Mouse (Mus musculus): ENCODE measurements around the gene Lrrfip1. TPM values are rescaled to one million over a fixed set of nuclear protein-coding genes. Genes with fewer than 3 reads are reported as not detected.

The Lrrfip1 gene
- polyA plus RNA-seq, 1 experiment from 2014 or later, result 30.0 TPM

DNA sequence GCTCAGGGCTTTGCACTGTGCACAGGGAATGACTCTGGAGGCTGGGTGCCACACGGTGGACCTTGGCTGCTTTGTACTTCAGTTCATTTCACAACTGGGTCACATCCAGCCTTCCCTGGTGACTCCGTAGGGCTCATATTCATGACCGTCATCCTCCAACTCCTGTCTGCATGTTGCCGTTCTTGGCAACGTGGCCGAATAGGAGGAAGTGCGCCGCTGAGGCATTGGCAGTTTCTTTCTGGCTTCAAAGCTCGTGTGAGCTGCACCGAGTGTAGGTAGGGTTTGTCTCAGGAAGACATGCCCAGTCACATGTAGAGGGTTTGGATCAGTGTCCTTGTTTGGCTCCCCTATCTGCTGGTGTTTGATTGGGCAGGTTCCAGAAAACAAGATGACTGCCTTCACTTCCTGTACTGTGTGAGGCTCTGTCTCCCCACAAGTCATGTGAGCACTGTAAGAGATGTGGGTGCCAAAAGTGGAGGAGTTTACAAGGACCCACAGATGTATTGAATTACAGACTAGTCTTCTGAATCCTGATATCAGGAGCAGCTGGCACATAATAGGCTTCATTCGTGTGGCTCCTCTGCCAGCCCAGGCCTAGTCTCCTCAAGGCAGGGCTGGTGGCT lies 66.5 kb downstream of the Lrrfip1 start:
- no peak overlapping the region for H3K4me3 ChIP-seq (ENCODE audit: low read depth, low read length)
- H3K36me3 ChIP-seq (replicated peaks; ENCODE audit: control insufficient read depth, insufficient read depth, low read depth, low read length), result no peaks in the 10 kb centered on the region
- no peak overlapping the region for H3K9ac ChIP-seq (replicated peaks; ENCODE audit: low read length)
- WGBS, result 88% methylated on average over 11 of the region's 11 CpGs
- H3K9me3 ChIP-seq (replicated peaks; ENCODE audit: control insufficient read depth, low read length), result no peaks in the 10 kb centered on the region
- H3K27ac ChIP-seq (replicated peaks; ENCODE audit: low read depth, low read length), result no peak overlapping the region
- no peaks in the 10 kb centered on the region for H3K27me3 ChIP-seq (ENCODE audit: control insufficient read depth, insufficient read depth, low read length)
- H3K4me1 ChIP-seq (ENCODE audit: control insufficient read depth, insufficient read depth, low read length), result peaks cover 2% of the 10 kb centered on the region; the same call in 1 of the 2 replicates
- no peak for DNase-seq (ENCODE audit: low spot score)
- no peak for ATAC-seq (replicated peaks; ENCODE audit: insufficient number of reproducible peaks, low FRiP score, low TSS enrichment, low read depth)
- H3K4me2 ChIP-seq (ENCODE audit: low read depth, low read length), result no peak overlapping the region

DNA sequence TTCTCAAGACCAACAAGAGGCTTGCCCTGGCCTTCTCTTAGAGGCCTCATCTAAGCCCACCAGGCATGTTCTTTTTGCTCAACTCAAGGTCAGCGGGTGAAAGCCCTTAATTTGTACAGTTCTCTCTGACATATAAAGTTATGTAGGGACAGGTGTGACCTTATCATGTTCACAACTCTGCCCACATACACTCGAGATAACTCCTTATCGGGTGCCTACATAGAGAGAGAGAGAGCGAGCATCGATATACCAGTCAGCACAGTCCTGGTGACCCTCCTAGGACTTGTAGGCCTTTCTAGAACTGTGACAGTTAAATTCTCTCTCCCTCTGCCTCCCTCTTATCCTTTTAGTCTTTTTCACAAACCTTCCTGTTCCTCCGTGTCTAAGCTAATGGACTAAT lies 67.5 kb downstream of the Lrrfip1 start:
- Histone ChIP-seq H3K27ac (replicated peaks; ENCODE audit: low read depth, low read length) (no peak overlapping the region), H3K36me3 (replicated peaks; ENCODE audit: control insufficient read depth, insufficient read depth, low read depth, low read length) (no peaks in the 10 kb centered on the region), H3K9ac (replicated peaks; ENCODE audit: low read length) (no peak overlapping the region), H3K4me2 (ENCODE audit: low read depth, low read length) (no peak overlapping the region), H3K4me3 (ENCODE audit: low read depth, low read length) (no peak overlapping the region), H3K9me3 (replicated peaks; ENCODE audit: control insufficient read depth, low read length) (no peaks in the 10 kb centered on the region), H3K4me1 (ENCODE audit: control insufficient read depth, insufficient read depth, low read length) (peaks cover 2% of the 10 kb centered on the region; the same call in 1 of the 2 replicates), H3K27me3 (ENCODE audit: control insufficient read depth, insufficient read depth, low read length) (no peaks in the 10 kb centered on the region)
- 87% methylated on average over 6 of the region's 6 CpGs for WGBS
- ATAC-seq (replicated peaks; ENCODE audit: insufficient number of reproducible peaks, low FRiP score, low TSS enrichment, low read depth) (no peak), DNase-seq (ENCODE audit: low spot score) (no peak)

DNA sequence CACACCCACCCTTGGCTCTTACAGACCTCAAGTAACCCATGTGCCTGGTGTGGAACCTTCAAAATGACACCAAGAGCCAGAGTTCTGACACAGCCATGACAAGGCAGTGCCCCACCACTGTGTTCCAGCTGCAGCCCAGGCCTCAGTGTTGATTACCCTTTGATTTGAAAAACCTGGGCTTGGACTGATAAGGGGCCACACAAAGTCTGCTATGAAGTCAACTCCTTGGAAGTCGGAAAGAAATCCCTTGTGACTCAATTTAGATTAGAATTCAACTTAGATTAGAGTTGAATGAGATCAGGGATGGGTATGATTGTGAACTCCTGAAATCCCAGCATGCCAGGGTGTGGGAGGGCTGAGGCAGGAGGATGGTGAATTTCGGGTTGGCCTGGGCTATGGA lies 68.1 kb downstream of the Lrrfip1 start:
- Histone ChIP-seq H3K4me1 (ENCODE audit: control insufficient read depth, insufficient read depth, low read length) (no peaks in the 10 kb centered on the region), H3K9ac (replicated peaks; ENCODE audit: low read length) (no peak overlapping the region), H3K27me3 (ENCODE audit: control insufficient read depth, insufficient read depth, low read length) (no peaks in the 10 kb centered on the region), H3K27ac (replicated peaks; ENCODE audit: low read depth, low read length) (no peak overlapping the region), H3K9me3 (replicated peaks; ENCODE audit: control insufficient read depth, low read length) (no peaks in the 10 kb centered on the region), H3K36me3 (replicated peaks; ENCODE audit: control insufficient read depth, insufficient read depth, low read depth, low read length) (no peaks in the 10 kb centered on the region), H3K4me3 (ENCODE audit: low read depth, low read length) (no peak overlapping the region), H3K4me2 (ENCODE audit: low read depth, low read length) (no peak overlapping the region)
- DNase-seq (ENCODE audit: low spot score) (no peak), ATAC-seq (replicated peaks; ENCODE audit: insufficient number of reproducible peaks, low FRiP score, low TSS enrichment, low read depth) (no peak)
- WGBS, result 77% methylated on average over 2 of the region's 2 CpGs

GRCm38 (mm10) chr1:91067716-91068115 lies 69.2 kb downstream of the Lrrfip1 start:
- no peak overlapping the region for H3K4me3 ChIP-seq (ENCODE audit: low read depth, low read length)
- no peak overlapping the region for H3K4me2 ChIP-seq (ENCODE audit: low read depth, low read length)
- no peaks in the 10 kb centered on the region for H3K4me1 ChIP-seq (ENCODE audit: control insufficient read depth, insufficient read depth, low read length)
- ATAC-seq (replicated peaks; ENCODE audit: insufficient number of reproducible peaks, low FRiP score, low TSS enrichment, low read depth) (no peak), DNase-seq (ENCODE audit: low spot score) (no peak)
- H3K27me3 ChIP-seq (ENCODE audit: control insufficient read depth, insufficient read depth, low read length), result no peaks in the 10 kb centered on the region
- H3K27ac ChIP-seq (replicated peaks; ENCODE audit: low read depth, low read length), result no peak overlapping the region
- H3K36me3 ChIP-seq (replicated peaks; ENCODE audit: control insufficient read depth, insufficient read depth, low read depth, low read length), result no peaks in the 10 kb centered on the region
- 83% methylated on average over 6 of the region's 6 CpGs for WGBS
- H3K9ac ChIP-seq (replicated peaks; ENCODE audit: low read length), result no peak overlapping the region
- H3K9me3 ChIP-seq (replicated peaks; ENCODE audit: control insufficient read depth, low read length), result no peaks in the 10 kb centered on the region

DNA sequence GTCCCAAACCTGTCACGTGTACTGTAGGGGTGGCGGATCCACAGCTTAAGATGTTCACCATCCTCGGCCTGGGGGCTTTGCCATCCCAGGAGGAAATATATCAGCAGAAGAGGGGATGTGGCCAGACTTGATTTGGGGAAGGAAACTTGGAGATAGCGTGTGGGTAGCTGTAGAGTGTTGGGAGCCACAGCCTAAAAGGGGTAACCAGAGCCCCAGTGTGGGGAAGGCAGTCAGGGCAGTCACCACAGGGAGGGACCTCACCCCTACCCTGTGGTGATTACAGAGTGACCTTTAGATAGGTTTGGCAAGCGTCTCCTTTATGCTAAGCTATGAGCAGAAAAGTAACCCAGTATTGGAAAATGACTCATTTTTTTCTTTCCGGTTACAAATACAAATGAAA lies 71.0 kb downstream of the Lrrfip1 start:
- Histone ChIP-seq H3K4me1 (ENCODE audit: control insufficient read depth, insufficient read depth, low read length) (no peaks in the 10 kb centered on the region), H3K9ac (replicated peaks; ENCODE audit: low read length) (no peak overlapping the region), H3K4me2 (ENCODE audit: low read depth, low read length) (no peak overlapping the region), H3K27me3 (ENCODE audit: control insufficient read depth, insufficient read depth, low read length) (no peaks in the 10 kb centered on the region), H3K27ac (replicated peaks; ENCODE audit: low read depth, low read length) (no peak overlapping the region), H3K9me3 (replicated peaks; ENCODE audit: control insufficient read depth, low read length) (no peaks in the 10 kb centered on the region), H3K36me3 (replicated peaks; ENCODE audit: control insufficient read depth, insufficient read depth, low read depth, low read length) (no peaks in the 10 kb centered on the region), H3K4me3 (ENCODE audit: low read depth, low read length) (no peak overlapping the region)
- no peak for DNase-seq (ENCODE audit: low spot score)
- ATAC-seq (replicated peaks; ENCODE audit: insufficient number of reproducible peaks, low FRiP score, low TSS enrichment, low read depth), result no peak
- WGBS, result 88% methylated on average over 6 of the region's 6 CpGs

- Histone ChIP-seq H3K27ac (replicated peaks; ENCODE audit: low read depth, low read length) (no peak overlapping the region), H3K9ac (replicated peaks; ENCODE audit: low read length) (no peak overlapping the region), H3K27me3 (ENCODE audit: control insufficient read depth, insufficient read depth, low read length) (no peaks in the 10 kb centered on the region), H3K4me1 (ENCODE audit: control insufficient read depth, insufficient read depth, low read length) (no peaks in the 10 kb centered on the region), H3K4me3 (ENCODE audit: low read depth, low read length) (no peak overlapping the region), H3K36me3 (replicated peaks; ENCODE audit: control insufficient read depth, insufficient read depth, low read depth, low read length) (no peaks in the 10 kb centered on the region), H3K9me3 (replicated peaks; ENCODE audit: control insufficient read depth, low read length) (no peaks in the 10 kb centered on the region), H3K4me2 (ENCODE audit: low read depth, low read length) (no peak overlapping the region)
- 93% methylated on average over 8 of the region's 8 CpGs for WGBS
- ATAC-seq (replicated peaks; ENCODE audit: insufficient number of reproducible peaks, low FRiP score, low TSS enrichment, low read depth) (no peak), DNase-seq (ENCODE audit: low spot score) (no peak)
Measured at GRCm38 (mm10) chr1:91070547-91070946, 72.0 kb downstream of the Lrrfip1 start.

- no peak for DNase-seq (ENCODE audit: low spot score)
- ATAC-seq (replicated peaks; ENCODE audit: insufficient number of reproducible peaks, low FRiP score, low TSS enrichment, low read depth), result no peak
- Histone ChIP-seq H3K27ac (replicated peaks; ENCODE audit: low read depth, low read length) (no peak overlapping the region), H3K9me3 (replicated peaks; ENCODE audit: control insufficient read depth, low read length) (no peaks in the 10 kb centered on the region), H3K4me3 (ENCODE audit: low read depth, low read length) (no peak overlapping the region), H3K4me2 (ENCODE audit: low read depth, low read length) (no peak overlapping the region), H3K36me3 (replicated peaks; ENCODE audit: control insufficient read depth, insufficient read depth, low read depth, low read length) (no peaks in the 10 kb centered on the region), H3K9ac (replicated peaks; ENCODE audit: low read length) (no peak overlapping the region), H3K4me1 (ENCODE audit: control insufficient read depth, insufficient read depth, low read length) (peaks cover 5% of the 10 kb centered on the region; the same call in 1 of the 2 replicates), H3K27me3 (ENCODE audit: control insufficient read depth, insufficient read depth, low read length) (no peaks in the 10 kb centered on the region)
- 81% methylated on average over 10 of the region's 10 CpGs for WGBS
Measured at GRCm38 (mm10) chr1:91071671-91072290, 73.2 kb downstream of the Lrrfip1 start.

DNA sequence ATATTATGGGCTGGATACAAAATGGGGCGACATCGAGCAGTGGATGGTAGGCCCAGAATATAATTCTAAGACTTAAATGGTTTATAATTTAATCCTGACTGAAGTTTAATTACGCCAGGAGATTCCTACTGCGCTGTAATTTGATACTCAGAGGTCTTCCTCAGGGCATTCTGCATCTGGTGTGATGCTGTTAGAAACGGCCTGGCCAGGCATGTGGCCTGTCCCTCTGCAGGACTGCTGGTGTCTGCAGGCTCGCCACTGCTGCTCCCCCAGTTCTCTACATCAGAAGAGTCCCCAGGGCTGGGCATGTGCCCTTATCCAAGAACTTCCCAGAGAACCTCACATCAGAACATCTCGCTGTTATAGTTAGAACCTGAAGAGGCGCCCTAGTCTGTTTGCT lies 78.4 kb downstream of the Lrrfip1 start:
- no peak overlapping the region for H3K27ac ChIP-seq (replicated peaks; ENCODE audit: low read depth, low read length)
- whole genome bisulfite sequencing, result 39% methylated on average over 8 of the region's 8 CpGs

More for the DNA sequence above, 78.4 kb downstream of the Lrrfip1 start:
- no peaks in the 10 kb centered on the region for H3K27me3 ChIP-seq (ENCODE audit: control insufficient read depth, insufficient read depth, low read length)
- H3K4me2 ChIP-seq (ENCODE audit: low read depth, low read length), result no peak overlapping the region
- no peak overlapping the region for H3K4me3 ChIP-seq (ENCODE audit: low read depth, low read length)
- H3K9me3 ChIP-seq (replicated peaks; ENCODE audit: control insufficient read depth, low read length), result no peaks in the 10 kb centered on the region
- peaks cover 5% of the 10 kb centered on the region; the same call in 1 of the 2 replicates for H3K4me1 ChIP-seq (ENCODE audit: control insufficient read depth, insufficient read depth, low read length)
- DNase-seq (ENCODE audit: low spot score), result peak; percentile 53
- H3K9ac ChIP-seq (replicated peaks; ENCODE audit: low read length), result no peak overlapping the region
- H3K36me3 ChIP-seq (replicated peaks; ENCODE audit: control insufficient read depth, insufficient read depth, low read depth, low read length), result no peaks in the 10 kb centered on the region
- ATAC-seq (replicated peaks; ENCODE audit: insufficient number of reproducible peaks, low FRiP score, low TSS enrichment, low read depth), result peak; percentile 52; the same call in 1 of the 2 replicates

Measured in embryonic facial prominence, embryonic 11.5 days (tissue).